In genomic region chr7:131850579-131850978, GRCm38 (mm10) we compare ENCODE assay signal across 20 mouse cellular contexts.
A peak's percentile ranks its signal among the peaks of the same experiment; 100 is the strongest.
DNase-seq lines count a peak whose midpoint lies in the region; ATAC-seq lines count a peak whose summit lies in the region.
"Had no signal": no experiment of that assay in that cellular context is flagged by ENCODE, and none has a peak within 500 bp of the region (broad histone marks: within the 10 kb centered on the region; RNA-seq: fewer than 3 reads in every experiment).

No protein-coding gene starts in this region.

- H3K9me3 ChIP-seq in forebrain, embryonic 13.5 days (replicated peaks): no peaks in the 10 kb centered on the region
- H3K9me3 ChIP-seq in forebrain, embryonic 16.5 days (ENCODE audit: control insufficient read depth, low read length): no peaks in the 10 kb centered on the region
- H3K9me3 ChIP-seq in midbrain, embryonic 16.5 days (replicated peaks; ENCODE audit: control insufficient read depth, low read length, poor library complexity, severe bottlenecking): no peaks in the 10 kb centered on the region
- no peaks in the 10 kb centered on the region for H3K9me3 ChIP-seq in midbrain, embryonic 11.5 days (ENCODE audit: control insufficient read depth, low read length)
- H3K9me3 ChIP-seq: embryonic facial prominence, embryonic 12.5 days; forebrain, embryonic 15.5 days; heart, embryonic 12.5 days; hindbrain, embryonic 10.5 days; intestine, embryonic 15.5 days had no signal

- peak; percentile 30; the same call in 1 of the 2 replicates for ATAC-seq in forebrain, embryonic 13.5 days
- ATAC-seq in forebrain, embryonic 16.5 days: no peak
- ATAC-seq in midbrain, embryonic 16.5 days: peak; percentile 60; the same call in 1 of the 2 replicates
- ATAC-seq in midbrain, embryonic 11.5 days (ENCODE audit: low FRiP score): no peak
- no peak for ATAC-seq in granulocyte monocyte progenitor cell, adult 5-6 weeks (replicated peaks; ENCODE audit: poor library complexity, severe bottlenecking)
- ATAC-seq: CD4-positive, CD25-positive, alpha-beta regulatory T cell, adult 4 months; forebrain, embryonic 15.5 days; intestine, embryonic 15.5 days had no signal

- 35% methylated on average over 4 of the region's 4 CpGs for WGBS in forebrain, embryonic 13.5 days
- WGBS in forebrain, embryonic 16.5 days: 50% methylated on average over 4 of the region's 4 CpGs
- 8% methylated on average over 4 of the region's 4 CpGs for WGBS in midbrain, embryonic 16.5 days
- WGBS in midbrain, embryonic 11.5 days: 26% methylated on average over 4 of the region's 4 CpGs

- H3K4me2 ChIP-seq in forebrain, embryonic 13.5 days: no peak overlapping the region
- H3K4me2 ChIP-seq in forebrain, embryonic 16.5 days (ENCODE audit: low read length): no peak overlapping the region
- no peak overlapping the region for H3K4me2 ChIP-seq in midbrain, embryonic 16.5 days (ENCODE audit: low read length)
- H3K4me2 ChIP-seq in midbrain, embryonic 11.5 days: no peak overlapping the region
- H3K4me2 ChIP-seq: embryonic facial prominence, embryonic 12.5 days; forebrain, embryonic 15.5 days; heart, embryonic 12.5 days; hindbrain, embryonic 14.5 days; intestine, embryonic 15.5 days had no signal

- H3K27ac ChIP-seq in forebrain, embryonic 13.5 days: no peak overlapping the region
- H3K27ac ChIP-seq in forebrain, embryonic 16.5 days (ENCODE audit: low read length): no peak overlapping the region
- H3K27ac ChIP-seq in midbrain, embryonic 16.5 days (ENCODE audit: low read length): no peak overlapping the region
- H3K27ac ChIP-seq in midbrain, embryonic 11.5 days (ENCODE audit: low read depth, low read length): no peak overlapping the region
- H3K27ac ChIP-seq: embryonic facial prominence, embryonic 12.5 days; forebrain, embryonic 15.5 days; hindbrain, embryonic 10.5 days; hindbrain, embryonic 14.5 days; intestine, embryonic 15.5 days had no signal

- DNase-seq in cerebellum, postnatal 25 days: peak; percentile 5 to 16
- no peak for DNase-seq in cerebellum, postnatal 4 days (ENCODE audit: low spot score in 2 of 2)
- DNase-seq in midbrain, embryonic 11.5 days (ENCODE audit: low spot score, missing footprints): no peak
- DNase-seq: adrenal gland, postnatal 10 days; B cell, adult 2 months; cerebellum, adult 18-20 months; cerebellum, adult 9-11 months; gastrocnemius, postnatal 14 days had no signal

- H3K4me1 ChIP-seq in forebrain, embryonic 13.5 days: peaks cover 5% of the 10 kb centered on the region; the same call in 1 of the 2 replicates
- H3K4me1 ChIP-seq in forebrain, embryonic 16.5 days (replicated peaks; ENCODE audit: control insufficient read depth, insufficient read depth, low read length): peaks cover 10% of the 10 kb centered on the region; the same call in 1 of the 2 replicates
- peaks cover 9% of the 10 kb centered on the region; the same call in 1 of the 2 replicates for H3K4me1 ChIP-seq in midbrain, embryonic 16.5 days (ENCODE audit: control insufficient read depth, insufficient read depth, low read length)
- peaks cover 11% of the 10 kb centered on the region for H3K4me1 ChIP-seq in midbrain, embryonic 11.5 days (ENCODE audit: control insufficient read depth, insufficient read depth, low read length)
- H3K4me1 ChIP-seq: heart, embryonic 12.5 days; intestine, embryonic 15.5 days had no signal

- no peak overlapping the region for H3K4me3 ChIP-seq in forebrain, embryonic 13.5 days
- no peak overlapping the region for H3K4me3 ChIP-seq in forebrain, embryonic 16.5 days (replicated peaks; ENCODE audit: low read length)
- no peak overlapping the region for H3K4me3 ChIP-seq in midbrain, embryonic 16.5 days (ENCODE audit: low read depth, low read length)
- no peak overlapping the region for H3K4me3 ChIP-seq in midbrain, embryonic 11.5 days (ENCODE audit: low read depth, low read length)
- H3K4me3 ChIP-seq: embryonic facial prominence, embryonic 12.5 days; forebrain, embryonic 15.5 days; heart, embryonic 12.5 days; hindbrain, embryonic 10.5 days; intestine, embryonic 15.5 days had no signal

- peaks cover 51% of the 10 kb centered on the region for H3K27me3 ChIP-seq in forebrain, embryonic 13.5 days
- H3K27me3 ChIP-seq in forebrain, embryonic 16.5 days (replicated peaks; ENCODE audit: control insufficient read depth, insufficient read depth, low read length): peaks cover 7% of the 10 kb centered on the region
- H3K27me3 ChIP-seq in midbrain, embryonic 16.5 days (ENCODE audit: control insufficient read depth, insufficient read depth, low read depth, low read length): no peaks in the 10 kb centered on the region
- no peaks in the 10 kb centered on the region for H3K27me3 ChIP-seq in midbrain, embryonic 11.5 days (ENCODE audit: control insufficient read depth, insufficient read depth, low read length)
- H3K27me3 ChIP-seq: embryonic facial prominence, embryonic 12.5 days; intestine, embryonic 15.5 days had no signal

- H3K9ac ChIP-seq in forebrain, embryonic 13.5 days: no peak overlapping the region
- H3K9ac ChIP-seq in forebrain, embryonic 16.5 days (replicated peaks; ENCODE audit: low read depth, low read length): no peak overlapping the region
- no peak overlapping the region for H3K9ac ChIP-seq in midbrain, embryonic 16.5 days (ENCODE audit: low read depth, low read length)
- H3K9ac ChIP-seq in midbrain, embryonic 11.5 days (ENCODE audit: low read length): no peak overlapping the region
- H3K9ac ChIP-seq: embryonic facial prominence, embryonic 12.5 days; forebrain, embryonic 15.5 days; heart, embryonic 12.5 days; hindbrain, embryonic 14.5 days; intestine, embryonic 15.5 days had no signal

- H3K36me3 ChIP-seq in forebrain, embryonic 13.5 days (ENCODE audit: poor library complexity, severe bottlenecking): no peaks in the 10 kb centered on the region
- H3K36me3 ChIP-seq in forebrain, embryonic 16.5 days (ENCODE audit: control insufficient read depth, insufficient read depth): no peaks in the 10 kb centered on the region
- H3K36me3 ChIP-seq in midbrain, embryonic 16.5 days (ENCODE audit: control insufficient read depth, insufficient read depth, low read length): no peaks in the 10 kb centered on the region
- no peaks in the 10 kb centered on the region for H3K36me3 ChIP-seq in midbrain, embryonic 11.5 days (ENCODE audit: control insufficient read depth, insufficient read depth, low read length)
- H3K36me3 ChIP-seq: embryonic facial prominence, embryonic 12.5 days; forebrain, embryonic 15.5 days; G1E; heart, embryonic 12.5 days; hindbrain, embryonic 10.5 days; intestine, embryonic 15.5 days had no signal

Comparison
In these comparisons a context has a peak if more than half of its experiments do, and no peak if none do; other contexts are left out.
1. DNase-seq: peak in cerebellum, postnatal 25 days (2 of 2); none in cerebellum, postnatal 4 days (0 of 2) and midbrain, embryonic 11.5 days (single experiment).
2. ATAC-seq: peak in forebrain, embryonic 13.5 days (single experiment) and midbrain, embryonic 16.5 days (single experiment); none in forebrain, embryonic 16.5 days (single experiment), midbrain, embryonic 11.5 days (single experiment) and granulocyte monocyte progenitor cell, adult 5-6 weeks (single experiment).